Comparison of ENCODE assay signal across 10 mouse cellular contexts in genomic region chr8:104095595-104095994, GRCm38 (mm10). TPM values are rescaled to one million over a fixed set of nuclear protein-coding genes. Genes with fewer than 3 reads are reported as not detected.
DNase-seq lines count a peak whose midpoint lies in the region; ATAC-seq lines count a peak whose summit lies in the region.
"Had no signal": no experiment of that assay in that cellular context is flagged by ENCODE, and none has a peak within 500 bp of the region (broad histone marks: within the 10 kb centered on the region; RNA-seq: fewer than 3 reads in every experiment).

No protein-coding gene starts in this region.

- 0 out of 2 replicates have a peak overlapping the region, but pooled peaks have one; percentile 7 for H3K9ac ChIP-seq in embryonic facial prominence, embryonic 12.5 days

- no peaks in the 10 kb centered on the region for H3K9me3 ChIP-seq in embryonic facial prominence, embryonic 12.5 days
- no peaks in the 10 kb centered on the region for H3K9me3 ChIP-seq in heart, embryonic 10.5 days

- peak overlapping the region; percentile 36; the same call in 1 of the 2 replicates for H3K27ac ChIP-seq in embryonic facial prominence, embryonic 12.5 days
- peak overlapping the region; percentile 79 for H3K27ac ChIP-seq in heart, embryonic 10.5 days

- H3K27me3 ChIP-seq in embryonic facial prominence, embryonic 12.5 days, result no peaks in the 10 kb centered on the region
- no peaks in the 10 kb centered on the region for H3K27me3 ChIP-seq in heart, embryonic 10.5 days (ENCODE audit: insufficient read depth, poor library complexity, severe bottlenecking)

- no peak overlapping the region for H3K4me2 ChIP-seq in embryonic facial prominence, embryonic 12.5 days (replicated peaks)

- no peak for DNase-seq in heart, embryonic 10.5 days (ENCODE audit: low spot score)
- DNase-seq in kidney, adult 8-10 months, result peak; percentile 27 to 40
- DNase-seq in lung, adult 18-20 months, result peak; percentile 49 to 67
- no peak for DNase-seq in ovary, adult 18-20 months (ENCODE audit: low spot score)
- DNase-seq in left cerebral cortex, postnatal 25 days (ENCODE audit: low spot score in 2 of 2), result no peak
- DNase-seq in spleen, postnatal 10 days (ENCODE audit: low spot score in 2 of 2), result no peak
- DNase-seq in frontal cortex, postnatal 36 days (ENCODE audit: low spot score in 2 of 2), result no peak
- DNase-seq: cerebellum, adult 11 months had no signal

- H3K4me3 ChIP-seq in embryonic facial prominence, embryonic 12.5 days, result no peak overlapping the region
- H3K4me3 ChIP-seq in heart, embryonic 10.5 days, result no peak overlapping the region

- WGBS in embryonic facial prominence, embryonic 12.5 days, result 54% methylated on average over 9 of the region's 9 CpGs
- WGBS in heart, embryonic 10.5 days, result 66% methylated on average over 9 of the region's 9 CpGs

- H3K4me1 ChIP-seq in embryonic facial prominence, embryonic 12.5 days, result no peaks in the 10 kb centered on the region
- peaks cover 29% of the 10 kb centered on the region for H3K4me1 ChIP-seq in heart, embryonic 10.5 days

- ATAC-seq in embryonic facial prominence, embryonic 12.5 days (ENCODE audit: insufficient number of reproducible peaks, insufficient read depth, low FRiP score, low TSS enrichment), result no peak

- intact Hi-C loops in left cerebral cortex, postnatal 25 days (cut with DNase I), result no loop called here

- no peaks in the 10 kb centered on the region for H3K36me3 ChIP-seq in embryonic facial prominence, embryonic 12.5 days
- no peaks in the 10 kb centered on the region for H3K36me3 ChIP-seq in heart, embryonic 10.5 days

RNA-seq across cellular contexts. Expression of gene Cdh5, which starts 5.8 kb away (rescaled TPM):
- polyA plus RNA-seq in embryonic facial prominence, embryonic 12.5 days (2016; fragmentation: Nextera tagmentation; extraction: Ambion mirVana), result 22.5 and 22.6 TPM in 2 replicates
- 34.1 and 40.4 TPM in 2 replicates for polyA plus RNA-seq in heart, embryonic 10.5 days (2016; fragmentation: Nextera tagmentation; extraction: Ambion mirVana)
- total RNA-seq in left cerebral cortex, postnatal 25 days (2021), result 10 to 100 TPM; 10.4 to 14.9 TPM
- total RNA-seq: MEL had no signal

Comparison
In these comparisons a context has a peak if more than half of its experiments do, and no peak if none do; other contexts are left out.
1. DNase-seq: peak in kidney, adult 8-10 months (2 of 2) and lung, adult 18-20 months (2 of 2); none in heart, embryonic 10.5 days (single experiment), ovary, adult 18-20 months (single experiment), left cerebral cortex, postnatal 25 days (0 of 2), spleen, postnatal 10 days (0 of 2) and frontal cortex, postnatal 36 days (0 of 2).